Mouse (Mus musculus): ENCODE measurements around the gene Zswim8.

GRCm38 (mm10) chr14:20695761-20696520, 11.4 kb upstream of the Zswim8 start:
- TF ChIP-seq POLR2A (IDR thresholded peaks at IDR 0.05; ENCODE audit: low read depth, low read length): no peak
- TF ChIP-seq CTCF (IDR thresholded peaks at IDR 0.05; ENCODE audit: extremely low read depth, insufficient read depth, insufficient read length, insufficient replicate concordance): no peak

Measured in spleen, adult 2 months (tissue).